Mouse (Mus musculus) layer of hippocampus, postnatal 10 days (tissue): Measurements from ENCODE around the gene Olfr825. TPM values are rescaled to one million over a fixed set of nuclear protein-coding genes. Genes with fewer than 3 reads are reported as not detected.
"Not testable (repeated sequence)": the region's sequence is repeated elsewhere in the genome, so short reads cannot be mapped to it uniquely, and the experiment has no call there.

Source experiments
- DNase-seq, 2 experiments: peaks; one replicate each; pipeline ENCODE4 v3.0.0; 2021; ENCODE audit warnings: low spot score in 2 of 2
- long read RNA-seq: library from polyadenylated mRNA; stranded (forward); transcript quantifications from one replicate; pipeline ENCODE4 v2.0.0, GENCODE M21; 2023
- total RNA-seq, 2 experiments: library from RNA; stranded (reverse); gene quantifications; 2 replicates each; pipeline ENCODE4 v1.2.3; 2021

The Olfr825 gene
- not detected for total RNA-seq
- long read RNA-seq = 0 reads

DNA sequence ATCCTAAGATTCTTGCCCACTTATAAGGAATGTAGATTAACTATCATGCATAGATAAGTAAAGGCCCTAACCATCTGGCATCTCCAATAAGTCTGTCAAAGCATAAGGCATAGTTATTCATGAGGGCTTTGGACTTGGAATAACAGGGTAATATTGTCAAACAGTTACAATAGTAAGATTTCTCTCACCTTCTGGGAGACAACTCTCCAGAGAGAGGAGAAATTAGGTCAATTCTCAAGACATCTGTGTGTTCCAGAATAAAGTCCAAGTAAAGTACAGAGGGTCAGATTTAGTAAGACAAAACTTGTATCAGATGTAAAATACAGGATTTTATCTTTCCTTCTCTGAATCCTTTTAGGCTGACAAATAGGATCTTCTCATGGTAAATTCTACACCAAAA is at the start of gene Olfr825:
Gene Olfr825 (minus strand): TSS at position 101 of the 400 bp plus-strand sequence.
- DNase-seq = no peak

GRCm38 (mm10) chr10:130214303-130214702 is 47.7 kb upstream of the Olfr825 start, which contains the start of gene Olfr827:
Olfr827 (minus strand) TSS chr10:130214403.
- no peak for DNase-seq

DNA sequence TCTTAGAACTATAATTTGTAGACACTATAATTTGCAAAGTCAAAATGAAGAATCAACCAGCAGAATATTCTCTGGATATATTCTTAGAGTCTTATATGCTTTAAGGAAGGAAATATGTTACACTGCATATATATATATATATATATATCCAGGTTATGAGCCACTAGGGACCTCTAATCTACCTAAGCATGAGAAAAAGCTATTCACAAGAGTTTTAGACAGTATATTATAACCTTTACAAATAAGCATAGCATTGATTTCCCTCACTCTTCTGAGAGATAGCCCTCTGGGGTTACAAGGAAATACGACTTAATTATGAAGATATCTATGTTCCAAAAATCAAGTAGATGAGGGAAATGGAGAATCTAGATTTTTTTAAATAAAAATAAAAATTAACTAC is 17.5 kb upstream of the Olfr825 start, which contains the start of gene Olfr826:
Gene Olfr826 (minus strand): TSS at position 101 of the 400 bp plus-strand sequence.
- no peak for DNase-seq

DNA sequence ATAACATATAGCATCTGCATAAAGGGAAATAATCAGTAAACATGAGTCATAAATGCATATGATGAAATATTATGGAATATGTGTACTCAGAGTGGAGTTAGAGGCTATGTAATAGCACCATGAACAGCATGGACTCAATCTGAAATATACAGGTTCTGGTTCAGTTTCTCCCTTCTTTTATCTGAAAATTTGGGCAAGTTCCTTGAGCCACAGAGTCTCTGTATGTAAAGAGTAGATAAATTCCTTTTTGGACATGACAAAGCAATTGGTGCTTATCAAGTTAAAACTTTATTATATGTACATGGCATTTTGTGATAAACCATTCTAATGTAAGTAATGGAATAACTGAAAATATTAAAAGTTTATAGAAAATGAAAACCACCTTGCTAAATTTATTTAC is 1.4 kb downstream of the Olfr825 start:
- DNase-seq = no peak

- no peak for DNase-seq
Observed at GRCm38 (mm10) chr10:130144121-130144520, 22.4 kb downstream of the Olfr825 start.

DNA sequence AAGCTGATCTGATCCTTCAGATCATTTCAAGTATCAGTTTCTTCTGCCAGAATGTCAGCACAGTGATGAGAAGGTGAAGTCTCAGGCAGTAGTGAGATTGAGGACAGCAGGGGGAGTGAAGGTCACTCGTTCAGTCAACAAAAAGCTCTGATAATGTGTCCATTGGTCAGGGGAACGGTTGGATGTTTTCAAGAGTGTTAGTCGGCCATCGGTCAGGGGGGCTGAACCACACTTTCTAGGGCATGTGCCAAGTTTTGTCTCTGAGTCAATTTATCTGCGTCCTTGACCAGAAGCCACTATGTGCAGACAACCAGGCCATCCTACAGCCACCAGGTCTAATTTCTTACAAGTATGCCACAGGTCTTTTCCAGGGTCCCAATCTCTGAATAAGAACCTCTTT is 24.1 kb downstream of the Olfr825 start:
- DNase-seq = not testable (repeated sequence)

GRCm38 (mm10) chr10:130134811-130135210 is 31.8 kb downstream of the Olfr825 start:
- DNase-seq = no peak

DNA sequence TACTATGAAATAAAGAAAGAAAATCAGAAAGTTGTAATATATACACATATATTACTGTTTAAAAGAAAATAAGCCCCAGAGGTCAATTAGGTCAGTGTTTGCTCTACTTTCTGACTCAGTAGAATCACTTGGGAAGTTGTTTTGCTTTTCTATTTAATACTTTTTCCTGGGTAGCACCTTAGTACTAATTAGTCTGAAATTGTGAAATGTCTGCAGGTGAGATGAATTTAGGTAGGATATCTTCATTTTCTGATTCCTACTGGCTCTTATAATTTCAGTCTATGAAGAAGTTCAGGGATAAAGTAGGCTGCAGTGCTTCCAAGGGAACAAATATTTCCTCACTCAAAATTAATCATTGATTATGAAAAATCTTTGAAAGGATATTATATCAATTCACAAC is 36.7 kb downstream of the Olfr825 start, which contains the start of gene Olfr824:
Gene Olfr824 (minus strand): TSS at position 101 of the 400 bp plus-strand sequence.
- DNase-seq = not testable (repeated sequence)

GRCm38 (mm10) chr10:130116045-130116444 is 50.5 kb downstream of the Olfr825 start:
- not testable (repeated sequence) for DNase-seq

DNA sequence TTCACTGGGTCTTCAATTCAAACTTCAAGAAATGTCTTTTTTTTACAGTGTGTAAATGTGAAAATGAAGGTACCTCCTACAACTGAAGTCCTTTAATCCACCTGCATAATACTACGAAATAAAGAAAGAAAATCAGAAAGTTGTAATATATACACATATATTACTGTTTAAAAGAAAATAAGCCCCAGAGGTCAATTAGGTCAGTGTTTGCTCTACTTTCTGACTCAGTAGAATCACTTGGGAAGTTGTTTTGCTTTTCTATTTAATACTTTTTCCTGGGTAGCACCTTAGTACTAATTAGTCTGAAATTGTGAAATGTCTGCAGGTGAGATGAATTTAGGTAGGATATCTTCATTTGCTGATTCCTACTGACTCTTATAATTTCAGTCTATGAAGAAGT is 51.3 kb downstream of the Olfr825 start, which contains the start of gene Olfr823:
Gene Olfr823 (minus strand): TSS at position 101 of the 400 bp plus-strand sequence.
- DNase-seq = not testable (repeated sequence)

Other genes starting within 250 kb of the Olfr825 start
- not detected for gene Olfr818, start 217.7 kb downstream of the Olfr825 start, total RNA-seq
- not detected for gene Olfr819, start 199.5 kb downstream of the Olfr825 start, total RNA-seq
- gene Olfr247, start 190.6 kb downstream of the Olfr825 start, total RNA-seq = not detected
- not detected for gene Gm10310, start 181.7 kb downstream of the Olfr825 start, total RNA-seq
- not detected for gene Olfr820, start 154.1 kb downstream of the Olfr825 start, total RNA-seq
- not detected for gene Olfr821, start 136.4 kb downstream of the Olfr825 start, total RNA-seq
- not detected for gene Olfr822, start 95.6 kb downstream of the Olfr825 start, total RNA-seq
- not detected for gene Olfr823, start 51.4 kb downstream of the Olfr825 start, total RNA-seq
- gene Olfr824, start 36.8 kb downstream of the Olfr825 start, total RNA-seq = not detected
- gene Olfr826, start 17.4 kb upstream of the Olfr825 start, total RNA-seq = not detected
- not detected for gene Olfr827, start 47.6 kb upstream of the Olfr825 start, total RNA-seq
- gene Neurod4, start 113.5 kb upstream of the Olfr825 start, total RNA-seq = under 1 TPM; 0.62 to 0.69 TPM
- gene Tespa1, start 156.1 kb upstream of the Olfr825 start, total RNA-seq = 1 to 10 TPM; 1.6 to 1.9 TPM
- under 1 TPM; 0.04 to 0.18 TPM for gene Vmn2r84, start 227.6 kb upstream of the Olfr825 start, total RNA-seq